Mouse (Mus musculus) induced T-regulatory cell, adult 2 months (primary cell): ENCODE data around the gene Arpc5l.

ENCODE experiments used
- DNase-seq: peaks from one replicate; pipeline ENCODE4 v3.0.0-alpha.2; 2012; ENCODE audit warnings: low read depth

Gene Arpc5l

GRCm38 (mm10) chr2:39004880-39005435 lies at the start of gene Arpc5l:
Arpc5l (plus strand) TSS chr2:39005348.
- peak; percentile 96 for DNase-seq

DNA sequence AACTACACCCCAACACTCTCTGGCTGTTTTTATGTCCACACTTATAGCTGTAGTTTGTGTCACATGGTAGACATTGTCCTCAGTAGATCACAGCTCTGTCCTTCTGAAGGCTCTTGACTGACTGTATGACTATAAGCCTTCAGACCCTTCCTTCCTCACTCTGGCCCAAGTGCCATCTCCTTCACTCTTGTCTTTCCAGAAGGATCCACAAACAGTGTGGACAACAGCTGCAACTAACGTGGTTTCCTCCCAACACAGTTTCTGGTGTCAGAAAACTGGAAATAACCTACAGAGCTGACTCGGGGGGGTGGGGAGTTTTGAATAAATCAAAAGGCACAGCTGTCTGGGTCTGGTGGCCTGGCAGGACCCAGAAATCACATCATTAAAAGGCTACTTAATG lies 49.1 kb upstream of the Arpc5l start:
- DNase-seq: no peak

DNA sequence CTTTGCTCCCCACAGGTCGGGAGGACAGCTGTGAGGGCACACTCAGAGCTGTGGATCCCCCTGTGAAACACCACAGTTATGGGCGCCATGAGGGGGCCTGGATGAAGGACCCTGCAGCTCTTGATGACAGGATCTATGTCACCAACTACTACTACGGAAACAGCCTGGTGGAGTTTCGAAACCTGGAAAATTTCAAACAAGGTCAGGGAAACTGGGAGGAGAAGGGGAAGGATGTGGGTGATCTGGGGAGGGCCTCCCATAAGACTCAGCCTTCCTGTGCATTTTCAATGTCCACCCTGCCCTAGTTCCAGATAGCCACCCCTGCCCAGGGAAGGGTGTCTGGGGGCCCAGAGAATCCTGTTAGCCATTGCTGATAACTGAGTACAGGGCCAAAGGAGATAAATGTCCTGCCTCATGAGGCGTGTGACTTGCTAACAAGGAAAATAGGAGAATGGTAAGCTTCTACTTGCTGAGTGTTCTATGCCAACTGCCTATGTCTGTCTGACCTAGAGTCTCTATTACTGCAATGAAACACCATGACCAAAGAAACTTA lies 47.4 kb upstream of the Arpc5l start:
- DNase-seq: no peak

GRCm38 (mm10) chr2:38964198-38964597 lies 41.0 kb upstream of the Arpc5l start:
- DNase-seq: no peak

DNA sequence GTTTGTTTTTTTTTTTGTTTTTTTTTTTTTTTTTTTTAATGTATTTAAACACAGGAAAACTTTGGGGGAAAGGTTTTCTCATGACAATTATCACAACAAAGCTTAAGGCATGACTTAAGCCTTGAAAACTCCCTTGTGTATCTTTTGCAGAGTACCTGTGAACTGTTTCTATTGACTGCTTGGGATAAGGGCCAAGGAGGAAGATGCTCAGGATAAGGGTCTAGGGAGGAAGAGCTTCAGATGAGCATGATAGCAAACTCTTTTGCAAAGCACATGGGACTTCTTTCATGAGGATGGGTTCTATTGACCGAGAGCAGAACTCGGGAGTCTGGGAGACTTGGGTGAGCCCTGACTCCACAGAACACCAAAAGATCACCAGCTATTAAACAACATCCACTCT lies 35.5 kb upstream of the Arpc5l start:
- no peak for DNase-seq

GRCm38 (mm10) chr2:38970057-38970456 lies 35.1 kb upstream of the Arpc5l start:
- DNase-seq: no peak

- DNase-seq: no peak
These were observed 31.9 kb upstream of the Arpc5l start for GRCm38 (mm10) chr2:38973223-38973622.

GRCm38 (mm10) chr2:38973701-38974100 lies 31.4 kb upstream of the Arpc5l start:
- no peak for DNase-seq

- no peak for DNase-seq
These were observed 31.0 kb upstream of the Arpc5l start for GRCm38 (mm10) chr2:38974171-38974570.

- no peak for DNase-seq
These were observed 30.0 kb upstream of the Arpc5l start for GRCm38 (mm10) chr2:38975181-38975580.

GRCm38 (mm10) chr2:38975941-38976805 lies 29.0 kb upstream of the Arpc5l start:
- DNase-seq: no peak

GRCm38 (mm10) chr2:38977837-38978236 lies 27.3 kb upstream of the Arpc5l start:
- DNase-seq: no peak

GRCm38 (mm10) chr2:38983456-38983855 lies 21.7 kb upstream of the Arpc5l start:
- peak; percentile 29 for DNase-seq

DNA sequence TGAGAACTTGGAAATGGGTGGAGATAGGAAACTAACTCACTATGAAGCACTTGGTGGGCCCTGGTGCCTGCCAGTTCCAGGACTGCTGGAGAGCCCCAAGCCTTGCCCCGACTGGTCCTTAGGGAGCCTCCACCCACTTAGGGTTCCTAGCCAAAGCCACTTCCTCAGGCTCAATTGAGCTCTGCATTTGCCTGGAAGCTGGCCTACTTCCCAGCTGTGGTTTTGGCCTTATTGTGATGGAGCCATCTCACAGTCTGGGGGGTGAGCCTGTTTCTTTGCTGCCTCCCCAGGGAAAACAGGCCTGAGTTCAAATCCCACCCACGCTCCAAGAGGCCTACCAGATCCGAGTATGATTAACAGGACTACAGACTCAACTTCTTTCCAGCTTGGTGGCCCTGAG lies 18.6 kb upstream of the Arpc5l start:
- DNase-seq: no peak

- no peak for DNase-seq
These were observed 17.8 kb upstream of the Arpc5l start for GRCm38 (mm10) chr2:38987371-38987770.

GRCm38 (mm10) chr2:38987803-38988510 lies 17.2 kb upstream of the Arpc5l start:
- DNase-seq: no peak

- DNase-seq: no peak
These were observed 16.2 kb upstream of the Arpc5l start for GRCm38 (mm10) chr2:38988929-38989328.

- no peak for DNase-seq
These were observed 13.1 kb upstream of the Arpc5l start for GRCm38 (mm10) chr2:38992004-38992403.

GRCm38 (mm10) chr2:38992452-38992851 lies 12.7 kb upstream of the Arpc5l start:
- DNase-seq: no peak

GRCm38 (mm10) chr2:38997386-38998374 lies 7.5 kb upstream of the Arpc5l start, which contains the start of gene Wdr38:
Wdr38 (plus strand) TSS chr2:38997476.
- peak; percentile 93 for DNase-seq

- no peak for DNase-seq
These were observed 5.8 kb upstream of the Arpc5l start for GRCm38 (mm10) chr2:38999381-38999780.
